In the genomic region with DNA sequence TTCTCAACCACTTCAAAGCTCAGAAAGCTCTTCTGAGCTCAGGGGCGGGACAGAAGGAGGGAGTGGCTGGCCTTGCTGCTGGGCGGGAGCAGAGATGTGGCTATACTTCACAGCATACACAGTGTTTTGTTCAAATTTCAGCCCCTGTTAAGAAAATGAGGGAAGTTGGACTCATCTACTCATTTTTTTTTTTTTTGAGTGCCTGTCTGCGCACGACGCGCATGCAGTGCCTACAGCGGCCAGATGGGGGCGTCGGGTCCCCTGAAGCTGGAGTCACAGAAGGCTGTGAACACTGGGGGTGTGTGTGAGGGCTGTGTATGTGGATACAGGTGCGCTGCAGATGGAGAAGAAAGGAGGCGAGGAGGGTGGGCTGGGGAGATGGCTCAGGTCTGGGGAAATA, we compare ENCODE assay signal across 1 mouse cellular context.
TF ChIP-seq lines count a peak whose summit lies in the region.

No protein-coding gene starts in this region.

TF ChIP-seq in CH12.LX, 34 proteins besides CTCF, POLR2A, EP300 and RAD21:
- TF ChIP-seq USF2 (conservative IDR thresholded peaks at IDR 0.05; ENCODE audit: low read depth, low read length): no peak
- TF ChIP-seq USF1 (IDR thresholded peaks at IDR 0.05; ENCODE audit: low read depth, low read length): no peak
- peak; percentile 72 for TF ChIP-seq SMC3 (IDR thresholded peaks at IDR 0.05; ENCODE audit: low read depth, low read length)
- TF ChIP-seq POLR2AphosphoS2 (IDR thresholded peaks at IDR 0.05; ENCODE audit: low read depth, low read length): no peak
- TF ChIP-seq E2F4 (IDR thresholded peaks at IDR 0.05; ENCODE audit: insufficient replicate concordance, low read depth, low read length): 0 out of 2 replicates have a peak, but pooled peaks have one; percentile 19
- peak; percentile 98 for TF ChIP-seq ZNF384 (IDR thresholded peaks at IDR 0.05; ENCODE audit: low read depth, low read length)
- TF ChIP-seq NRF1 (IDR thresholded peaks at IDR 0.05; ENCODE audit: low read depth, low read length): peak; percentile 70
